Mouse (Mus musculus) midbrain, embryonic 13.5 days (tissue): ENCODE measurements around the gene Olfr313. TPM values are rescaled to one million over a fixed set of nuclear protein-coding genes. Genes with fewer than 3 reads are reported as not detected.
"Not testable (repeated sequence)": the region's sequence is repeated elsewhere in the genome, so short reads cannot be mapped to it uniquely, and the experiment has no call there.

Source experiments
- ATAC-seq: fragments of 200-750 bp; cut with Nextera tagmentation; 2 replicates; pipeline ENCODE4 v1.8.0; 2017; ENCODE audit warnings: mild to moderate bottlenecking, moderate TSS enrichment, moderate library complexity
- H3K27ac ChIP-seq: fragments of 300-500 bp; sonication (generic); 2 replicates; pipeline ENCODE4 v1.5.1; 2015; ENCODE audit warnings: inconsistent platforms, mild to moderate bottlenecking, moderate library complexity
- H3K27me3 ChIP-seq: fragments of 300-500 bp; sonication (generic); 2 replicates; pipeline ENCODE4 v1.6.1; 2015; ENCODE audit warnings: mild to moderate bottlenecking, inconsistent platforms
- H3K36me3 ChIP-seq: fragments of 300-500 bp; sonication (generic); 2 replicates; pipeline ENCODE4 v1.6.1; 2015; ENCODE audit warnings: mild to moderate bottlenecking, inconsistent platforms
- H3K4me1 ChIP-seq: fragments of 300-500 bp; sonication (generic); replicated peaks from 2 replicates; pipeline ENCODE4 v1.6.1; 2015; ENCODE audit warnings: inconsistent platforms
- H3K4me2 ChIP-seq: fragments of 300-500 bp; sonication (generic); replicated peaks from 2 replicates; pipeline ENCODE4 v1.6.1; 2015; ENCODE audit warnings: moderate library complexity, mild to moderate bottlenecking, inconsistent platforms
- H3K4me3 ChIP-seq: fragments of 300-500 bp; sonication (generic); replicated peaks from 2 replicates; pipeline ENCODE4 v1.5.1; 2015; ENCODE audit warnings: mild to moderate bottlenecking, inconsistent platforms
- H3K9ac ChIP-seq: fragments of 300-500 bp; sonication (generic); replicated peaks from 2 replicates; pipeline ENCODE4 v1.6.1; 2015; ENCODE audit warnings: mild to moderate bottlenecking, inconsistent platforms
- H3K9me3 ChIP-seq: fragments of 300-500 bp; sonication (generic); 2 replicates; pipeline ENCODE4 v1.6.1; 2016; ENCODE audit warnings: mild to moderate bottlenecking, inconsistent platforms
- WGBS: fragments of 180-500 bp; shearing (Covaris S2); methylation state at CpG from one replicate; pipeline ENCODE4 v1.1.7; 2015; 5-methylcytosine and 5-hydroxymethylcytosine counted together
- polyA plus RNA-seq: library from polyadenylated mRNA; unstranded; fragments of >200 nt; fragmentation: Nextera tagmentation; extraction: Ambion mirVana; gene quantifications from 2 replicates; pipeline ENCODE4 v1.2.1, GENCODE M21; 2015

The Olfr313 gene
- polyA plus RNA-seq, 1 experiment from 2014 or later: not detected

- peaks cover 14% of the 10 kb centered on the region for H3K4me1 ChIP-seq
- no peaks in the 10 kb centered on the region for H3K36me3 ChIP-seq
- no peak within 1 kb of the TSS for H3K27ac ChIP-seq
- ATAC-seq: peak; percentile 82
- 0 out of 2 replicates have a peak within 1 kb of the TSS, but pooled peaks have one; percentile 4 for H3K9ac ChIP-seq
- H3K4me2 ChIP-seq: peak within 1 kb of the TSS; percentile 41
- H3K9me3 ChIP-seq: no peaks in the 10 kb centered on the region
- 30% methylated on average over 14 of the region's 14 CpGs for WGBS
- no peak within 1 kb of the TSS for H3K4me3 ChIP-seq
- H3K27me3 ChIP-seq: no peaks in the 10 kb centered on the region
Measured at GRCm38 (mm10) chr11:58801558-58802228, 13.1 kb upstream of the Olfr313 start, which contains the start of gene Fam183b. TSS of gene Fam183b (minus strand) at chr11:58801960.

DNA sequence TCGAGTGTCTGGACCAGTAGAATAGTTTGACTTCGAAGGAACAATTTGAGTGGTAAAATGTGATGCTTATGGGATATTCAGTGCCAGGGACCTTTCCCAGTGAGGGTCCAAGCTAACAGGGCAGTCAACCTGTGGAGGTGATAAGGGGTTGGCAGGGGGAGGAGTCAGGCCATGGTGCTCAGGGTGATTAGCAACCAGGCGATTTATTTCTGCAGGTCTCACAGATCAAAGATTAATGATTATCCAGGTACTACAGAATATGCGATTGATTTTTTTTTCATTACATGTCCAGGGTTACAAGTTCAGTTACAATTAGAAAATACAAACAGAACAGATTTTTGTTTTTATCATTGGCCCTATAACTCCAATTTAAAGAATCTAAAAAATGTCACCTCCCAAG lies 10.9 kb upstream of the Olfr313 start:
- Histone ChIP-seq H3K4me2 (no peak overlapping the region), H3K9ac (no peak overlapping the region), H3K36me3 (no peaks in the 10 kb centered on the region), H3K27me3 (no peaks in the 10 kb centered on the region), H3K4me3 (no peak overlapping the region), H3K27ac (no peak overlapping the region), H3K4me1 (peaks cover 14% of the 10 kb centered on the region), H3K9me3 (no peaks in the 10 kb centered on the region)
- no peak for ATAC-seq
- WGBS: 82% methylated on average over 4 of the region's 4 CpGs

DNA sequence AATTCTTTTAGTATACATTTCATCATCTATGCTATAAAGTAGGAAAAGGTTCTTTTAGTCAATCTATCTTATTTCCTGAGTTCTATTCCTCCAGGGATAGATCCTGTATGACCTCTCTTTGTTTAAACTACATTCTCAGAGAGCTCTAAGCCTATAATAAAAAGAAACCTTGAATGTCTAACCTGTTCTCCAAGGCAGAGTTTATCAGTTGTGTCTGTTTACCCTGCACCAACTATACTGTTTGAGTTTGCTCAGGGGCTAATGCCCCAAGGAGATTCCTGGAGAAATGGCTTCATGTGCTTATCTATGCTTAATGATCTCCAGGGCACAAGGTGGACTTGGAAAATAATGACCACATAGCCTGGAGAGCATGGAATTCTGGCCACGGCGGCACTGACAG lies 10.4 kb upstream of the Olfr313 start:
- H3K9ac ChIP-seq: no peak overlapping the region
- H3K9me3 ChIP-seq: no peaks in the 10 kb centered on the region
- 85% methylated on average over 2 of the region's 2 CpGs for WGBS
- H3K27ac ChIP-seq: no peak overlapping the region
- no peaks in the 10 kb centered on the region for H3K27me3 ChIP-seq
- ATAC-seq: no peak
- peaks cover 14% of the 10 kb centered on the region for H3K4me1 ChIP-seq
- no peak overlapping the region for H3K4me2 ChIP-seq
- no peak overlapping the region for H3K4me3 ChIP-seq
- no peaks in the 10 kb centered on the region for H3K36me3 ChIP-seq

DNA sequence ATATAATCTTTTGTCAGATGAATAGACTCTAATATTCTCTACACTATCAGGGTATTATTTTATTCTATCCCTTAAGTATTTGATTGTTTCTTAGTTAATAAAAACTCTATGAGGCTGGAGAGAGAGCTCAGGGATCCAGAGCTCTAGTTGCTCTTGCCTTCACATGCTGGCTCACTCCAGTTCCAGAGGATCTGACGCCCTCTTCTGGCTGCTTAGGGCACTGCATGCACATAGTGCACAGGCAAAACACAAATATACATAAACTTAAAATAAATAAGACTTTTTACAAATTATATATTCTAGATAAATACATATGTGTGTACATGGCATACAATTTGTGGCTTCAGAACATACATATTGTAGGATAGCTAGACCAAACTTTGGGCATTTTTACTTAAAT lies 2.8 kb upstream of the Olfr313 start:
- WGBS: 8% methylated on average over 1 of the region's 1 CpGs
- no peak overlapping the region for H3K9ac ChIP-seq
- no peak for ATAC-seq
- H3K36me3 ChIP-seq: no peaks in the 10 kb centered on the region
- H3K4me2 ChIP-seq: no peak overlapping the region
- no peak overlapping the region for H3K4me3 ChIP-seq
- H3K4me1 ChIP-seq: no peaks in the 10 kb centered on the region
- no peak overlapping the region for H3K27ac ChIP-seq
- no peaks in the 10 kb centered on the region for H3K27me3 ChIP-seq
- H3K9me3 ChIP-seq: no peaks in the 10 kb centered on the region

- Histone ChIP-seq H3K27ac (no peak overlapping the region), H3K4me3 (no peak overlapping the region), H3K9me3 (no peaks in the 10 kb centered on the region), H3K4me2 (no peak overlapping the region), H3K27me3 (no peaks in the 10 kb centered on the region), H3K4me1 (no peaks in the 10 kb centered on the region), H3K36me3 (no peaks in the 10 kb centered on the region), H3K9ac (no peak overlapping the region)
- 97% methylated on average over 1 of the region's 1 CpGs for WGBS
- no peak for ATAC-seq
Measured at GRCm38 (mm10) chr11:58815676-58816075, 876 bp downstream of the Olfr313 start.

DNA sequence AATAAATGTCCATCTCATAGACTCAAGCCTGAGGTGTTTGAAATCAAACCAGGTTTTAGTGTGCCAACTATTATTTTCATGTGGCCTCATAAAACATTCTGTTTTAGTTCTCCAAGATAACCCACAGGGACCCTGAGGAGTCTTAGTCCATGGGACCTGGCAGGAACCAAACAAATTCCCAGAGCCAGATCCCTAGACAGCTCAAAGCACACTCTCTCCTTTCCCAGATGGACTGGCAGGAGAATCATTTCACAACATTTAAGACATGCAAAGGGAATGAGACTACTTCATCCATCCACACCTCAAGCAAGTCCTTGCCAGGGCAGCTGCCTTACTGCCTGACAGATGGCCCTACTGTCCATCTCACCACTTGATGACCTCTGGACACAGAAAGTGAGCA lies 14.1 kb downstream of the Olfr313 start, which contains the start of gene Olfr312:
TSS of gene Olfr312 (plus strand) at position 301 of the 400 bp plus-strand sequence.
- H3K27me3 ChIP-seq, ATAC-seq: not testable (repeated sequence)

DNA sequence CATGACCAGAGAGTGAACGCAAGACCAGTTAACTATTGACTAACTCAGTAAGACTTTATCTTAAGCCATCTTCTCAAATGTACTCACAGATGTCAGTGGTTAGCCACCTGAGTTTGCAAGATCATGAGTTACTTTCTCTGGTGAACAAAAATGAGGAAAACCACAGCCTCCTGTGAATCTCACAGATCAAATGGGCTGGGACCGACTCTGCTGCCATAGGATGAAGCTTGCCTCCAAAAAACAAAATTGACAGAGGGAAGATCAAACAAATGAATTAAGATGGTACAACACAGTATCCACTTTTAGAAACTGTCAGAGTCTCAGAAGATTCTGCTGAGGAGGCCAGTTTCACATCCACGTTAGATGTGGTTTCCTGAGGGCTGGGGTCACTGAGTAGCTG lies 15.0 kb downstream of the Olfr313 start:
- ATAC-seq: no peak
- Histone ChIP-seq H3K36me3 (no peaks in the 10 kb centered on the region), H3K4me2 (no peak overlapping the region), H3K9ac (no peak overlapping the region), H3K4me3 (no peak overlapping the region), H3K4me1 (no peaks in the 10 kb centered on the region), H3K27me3 (no peaks in the 10 kb centered on the region), H3K27ac (no peak overlapping the region), H3K9me3 (no peaks in the 10 kb centered on the region)
- WGBS: 81% methylated on average over 3 of the region's 3 CpGs

More for the DNA sequence above, 14.1 kb downstream of the Olfr313 start, which contains the start of gene Olfr312:
- H3K9me3 ChIP-seq, H3K4me1 ChIP-seq, H3K27ac ChIP-seq, H3K4me3 ChIP-seq, H3K36me3 ChIP-seq, H3K9ac ChIP-seq, H3K4me2 ChIP-seq: not testable (repeated sequence)

DNA sequence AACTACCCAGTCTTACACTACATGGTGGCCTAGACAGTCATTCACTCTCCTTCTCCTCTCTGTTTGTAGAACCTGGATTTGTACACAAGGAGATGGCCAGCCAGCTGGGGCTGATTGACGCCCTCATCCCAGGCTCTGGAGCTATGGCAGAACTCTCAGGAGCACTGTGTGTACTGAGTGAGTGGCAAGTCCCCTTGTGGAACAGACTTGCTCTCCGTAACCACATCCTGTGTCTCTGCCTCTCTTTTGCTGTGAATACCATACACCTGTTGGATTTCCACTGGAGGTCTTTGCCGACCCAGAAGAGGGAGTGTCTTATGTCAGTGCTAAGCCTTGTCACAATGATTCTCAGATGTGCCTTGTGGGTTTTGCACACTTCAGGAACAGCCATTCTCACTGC lies 17.7 kb downstream of the Olfr313 start:
- ATAC-seq, H3K9ac ChIP-seq, H3K4me2 ChIP-seq, H3K9me3 ChIP-seq, H3K4me1 ChIP-seq, H3K36me3 ChIP-seq, H3K4me3 ChIP-seq, H3K27ac ChIP-seq, H3K27me3 ChIP-seq: not testable (repeated sequence)
- 90% methylated on average over 3 of the region's 3 CpGs for WGBS

DNA sequence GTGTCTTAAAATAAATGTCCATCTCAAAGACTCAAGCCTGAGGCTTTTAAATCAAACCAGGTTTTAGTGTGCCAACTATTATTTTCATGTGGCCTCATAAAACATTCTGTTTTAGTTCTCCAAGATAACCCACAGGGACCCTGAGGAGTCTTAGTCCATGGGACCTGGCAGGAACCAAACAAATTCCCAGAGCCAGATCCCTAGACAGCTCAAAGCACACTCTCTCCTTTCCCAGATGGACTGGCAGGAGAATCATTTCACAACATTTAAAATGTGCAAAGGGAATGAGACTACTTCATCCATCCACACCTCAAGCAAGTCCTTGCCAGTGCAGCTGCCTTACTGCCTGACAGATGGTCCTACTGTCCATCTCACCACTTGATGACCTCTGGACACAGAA lies 24.2 kb downstream of the Olfr313 start, which contains the start of gene Olfr311:
TSS of gene Olfr311 (plus strand) at position 301 of the 400 bp plus-strand sequence.
- not testable (repeated sequence) for ATAC-seq, H3K27me3 ChIP-seq, H3K4me2 ChIP-seq, H3K4me1 ChIP-seq, H3K9ac ChIP-seq, H3K36me3 ChIP-seq, H3K27ac ChIP-seq, H3K9me3 ChIP-seq, H3K4me3 ChIP-seq

DNA sequence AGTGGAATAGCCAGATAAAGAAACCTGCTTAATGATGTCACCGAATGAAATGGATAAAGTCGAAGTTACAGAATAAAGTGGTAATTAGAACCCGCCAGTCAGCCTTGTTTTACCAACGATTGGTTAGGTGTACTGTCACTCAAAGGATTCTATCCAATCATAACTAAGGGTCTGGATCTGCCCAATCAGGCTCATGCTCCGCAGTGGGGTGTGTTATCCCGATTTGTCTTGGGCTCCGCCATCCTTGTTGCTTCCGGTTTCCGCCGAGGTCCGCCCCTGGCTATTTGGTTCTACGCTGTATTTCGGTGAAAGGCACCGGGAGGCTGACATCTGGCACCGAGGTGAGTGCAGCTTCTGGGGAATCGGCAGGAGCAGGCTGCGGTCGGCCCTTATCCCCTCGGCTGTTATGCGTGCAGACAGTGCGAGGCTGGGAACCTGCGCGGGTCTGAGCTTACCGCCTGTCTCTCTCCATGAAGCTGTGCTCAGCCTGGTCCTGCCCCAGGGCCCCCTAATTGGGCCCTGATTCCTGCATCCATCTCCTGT lies 32.2 kb downstream of the Olfr313 start, which contains the start of gene Gm12258:
TSS of gene Gm12258 (plus strand) at position 240 of the 543 bp plus-strand sequence.
- Histone ChIP-seq H3K4me1 (peaks cover 16% of the 10 kb centered on the region), H3K36me3 (peaks cover 32% of the 10 kb centered on the region), H3K4me3 (peak within 1 kb of the TSS; percentile 90), H3K9ac (peak within 1 kb of the TSS; percentile 93), H3K27ac (peak within 1 kb of the TSS; percentile 76), H3K4me2 (peak within 1 kb of the TSS; percentile 84), H3K9me3 (no peaks in the 10 kb centered on the region), H3K27me3 (no peaks in the 10 kb centered on the region)
- ATAC-seq: peak; percentile 100
- under 1% methylated on average over 24 of the region's 24 CpGs for WGBS

DNA sequence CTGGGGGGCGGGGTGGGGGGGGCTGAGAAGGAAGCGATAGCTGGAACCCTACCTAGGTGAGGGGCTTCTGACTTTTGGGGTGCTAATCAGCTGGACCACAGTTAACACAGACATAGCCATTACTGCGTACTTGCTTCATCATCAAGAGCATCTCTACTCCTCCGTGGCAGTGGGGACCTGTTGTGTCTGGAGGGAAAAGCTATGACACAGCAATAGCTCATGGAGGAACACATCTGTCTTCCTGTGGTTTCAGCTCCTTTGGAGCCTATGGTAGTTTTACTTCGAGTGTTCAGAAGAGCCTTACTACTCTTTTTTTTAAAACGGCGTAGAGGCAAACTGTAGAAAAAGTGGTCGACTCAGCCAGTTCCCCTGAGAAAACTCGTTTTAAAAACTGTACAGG lies 32.8 kb downstream of the Olfr313 start:
- Histone ChIP-seq H3K9me3 (no peaks in the 10 kb centered on the region), H3K4me2 (peak overlapping the region; percentile 84), H3K4me3 (peak overlapping the region; percentile 90), H3K9ac (peak overlapping the region; percentile 93), H3K27me3 (no peaks in the 10 kb centered on the region), H3K4me1 (peaks cover 16% of the 10 kb centered on the region), H3K27ac (peak overlapping the region; percentile 76; the same call in 1 of the 2 replicates), H3K36me3 (peaks cover 39% of the 10 kb centered on the region)
- peak; percentile 12; the same call in 1 of the 2 replicates for ATAC-seq
- WGBS: 47% methylated on average over 9 of the region's 9 CpGs

GRCm38 (mm10) chr11:58849731-58850130 lies 34.9 kb downstream of the Olfr313 start:
- H3K4me2 ChIP-seq: no peak overlapping the region
- H3K36me3 ChIP-seq: peaks cover 48% of the 10 kb centered on the region
- H3K9me3 ChIP-seq: no peaks in the 10 kb centered on the region
- no peak for ATAC-seq
- H3K9ac ChIP-seq: no peak overlapping the region
- H3K4me3 ChIP-seq: no peak overlapping the region
- H3K4me1 ChIP-seq: peaks cover 16% of the 10 kb centered on the region
- H3K27ac ChIP-seq: no peak overlapping the region
- WGBS: 73% methylated on average over 2 of the region's 2 CpGs
- H3K27me3 ChIP-seq: no peaks in the 10 kb centered on the region
